Mouse (Mus musculus) kidney, adult 8-10 months (tissue): ENCODE measurements around the gene Cep63.

Source experiments
- DNase-seq, 2 experiments: peaks; one replicate each; pipeline ENCODE4 v3.0.0; 2022

Cep63 gene

GRCm38 (mm10) chr9:102625983-102626838 lies at the start of gene Cep63, which contains the start of gene Anapc13:
Gene Cep63, minus strand, starts transcription at chr9:102626534.
Gene Anapc13, plus strand, starts transcription at chr9:102626296.
- peak; percentile 97 for DNase-seq

- DNase-seq: no peak
Measured at GRCm38 (mm10) chr9:102675922-102676321, 49.6 kb upstream of the Cep63 start.

- DNase-seq: no peak
Measured at GRCm38 (mm10) chr9:102673381-102673780, 47.0 kb upstream of the Cep63 start.

GRCm38 (mm10) chr9:102668906-102669305 lies 42.6 kb upstream of the Cep63 start:
- DNase-seq: no peak

GRCm38 (mm10) chr9:102668115-102668514 lies 41.8 kb upstream of the Cep63 start:
- no peak for DNase-seq

GRCm38 (mm10) chr9:102656355-102657095 lies 30.2 kb upstream of the Cep63 start:
- DNase-seq: no peak

GRCm38 (mm10) chr9:102651199-102651720 lies 24.9 kb upstream of the Cep63 start:
- DNase-seq: no peak

- DNase-seq: no peak
Measured at GRCm38 (mm10) chr9:102650637-102651036, 24.3 kb upstream of the Cep63 start.

GRCm38 (mm10) chr9:102649917-102650527 lies 23.7 kb upstream of the Cep63 start:
- DNase-seq: no peak

- no peak for DNase-seq
Measured at GRCm38 (mm10) chr9:102647010-102647409, 20.7 kb upstream of the Cep63 start.

- DNase-seq: no peak
Measured at GRCm38 (mm10) chr9:102645119-102645695, 18.9 kb upstream of the Cep63 start.

GRCm38 (mm10) chr9:102643486-102644101 lies 17.3 kb upstream of the Cep63 start:
- DNase-seq: peak; percentile 32 to 48

GRCm38 (mm10) chr9:102643071-102643485 lies 16.7 kb upstream of the Cep63 start:
- DNase-seq: no peak

GRCm38 (mm10) chr9:102641531-102641930 lies 15.2 kb upstream of the Cep63 start:
- DNase-seq: no peak

GRCm38 (mm10) chr9:102639510-102639909 lies 13.2 kb upstream of the Cep63 start:
- DNase-seq: no peak

GRCm38 (mm10) chr9:102638963-102639362 lies 12.6 kb upstream of the Cep63 start:
- DNase-seq: no peak

GRCm38 (mm10) chr9:102637115-102637514 lies 10.8 kb upstream of the Cep63 start:
- DNase-seq: no peak

- DNase-seq: peak; percentile 49 to 74
Measured at GRCm38 (mm10) chr9:102636553-102636952, 10.2 kb upstream of the Cep63 start.

GRCm38 (mm10) chr9:102634453-102634852 lies 8.1 kb upstream of the Cep63 start:
- no peak for DNase-seq

GRCm38 (mm10) chr9:102632923-102633537 lies 6.7 kb upstream of the Cep63 start:
- peak; percentile 55 to 62 for DNase-seq

- DNase-seq: no peak
Measured at GRCm38 (mm10) chr9:102632173-102632572, 5.8 kb upstream of the Cep63 start.
